ENCODE assay signal across 9 mouse cellular contexts in the genomic region with DNA sequence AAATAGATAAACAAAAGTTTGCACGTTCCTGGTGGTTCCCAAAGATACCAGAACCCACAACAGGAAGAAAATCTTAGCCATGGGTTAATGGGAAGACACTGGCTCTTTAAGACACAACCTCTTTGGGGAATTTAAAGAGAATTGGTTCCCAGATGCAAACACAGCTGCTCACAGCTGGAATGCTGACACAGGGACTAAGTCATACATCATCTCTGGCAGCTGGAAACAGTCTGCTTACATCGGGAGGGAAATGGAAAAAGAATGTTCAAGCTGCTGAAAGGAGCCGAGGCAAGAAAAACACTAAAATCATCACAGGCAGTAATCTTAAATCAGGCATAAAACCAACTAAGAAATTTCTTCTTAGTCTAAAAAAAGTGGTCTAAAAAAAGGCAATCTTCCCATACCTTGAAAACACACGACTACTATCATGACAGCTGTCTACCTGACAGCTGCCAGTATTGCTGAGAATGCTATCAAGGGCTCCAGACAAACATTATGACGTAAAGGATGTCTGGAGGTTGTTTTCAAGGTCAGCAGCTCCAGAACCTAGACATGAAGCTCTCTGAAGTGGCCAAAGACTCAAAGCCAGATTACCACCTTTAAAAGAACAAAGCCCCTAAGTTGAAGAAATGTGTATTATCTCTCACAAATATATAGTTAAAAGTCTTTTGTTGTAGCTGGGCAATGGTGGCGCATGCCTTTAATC. TPM values are rescaled to one million over a fixed set of nuclear protein-coding genes. Genes with fewer than 3 reads are reported as not detected.
A peak's percentile ranks its signal among the peaks of the same experiment; 100 is the strongest.
DNase-seq lines count a peak whose midpoint lies in the region; ATAC-seq and TF ChIP-seq lines count a peak whose summit lies in the region.
"Had no signal": no experiment of that assay in that cellular context is flagged by ENCODE, and none has a peak within 500 bp of the region (broad histone marks: within the 10 kb centered on the region; RNA-seq: fewer than 3 reads in every experiment).

No protein-coding gene starts in this region.

- H3K4me3 ChIP-seq in hindbrain, embryonic 16.5 days (ENCODE audit: low read length), result no peak overlapping the region
- H3K4me3 ChIP-seq in lung, postnatal 0 days (ENCODE audit: low read depth, low read length), result no peak overlapping the region
- H3K4me3 ChIP-seq: limb, embryonic 12.5 days had no signal

- no peak overlapping the region for H3K9ac ChIP-seq in hindbrain, embryonic 16.5 days (ENCODE audit: low read depth, low read length)
- no peak overlapping the region for H3K9ac ChIP-seq in lung, postnatal 0 days (replicated peaks; ENCODE audit: low read depth)
- H3K9ac ChIP-seq: limb, embryonic 12.5 days had no signal

- peaks cover 18% of the 10 kb centered on the region for H3K36me3 ChIP-seq in hindbrain, embryonic 16.5 days (ENCODE audit: control insufficient read depth, insufficient read depth, low read length)
- peaks cover 18% of the 10 kb centered on the region; the same call in 1 of the 2 replicates for H3K36me3 ChIP-seq in lung, postnatal 0 days (ENCODE audit: insufficient read depth, low read length)

- 53% methylated on average over 6 of the region's 6 CpGs for whole genome bisulfite sequencing in hindbrain, embryonic 16.5 days
- 47% methylated on average over 6 of the region's 6 CpGs for WGBS in lung, postnatal 0 days

- H3K27me3 ChIP-seq in hindbrain, embryonic 16.5 days (replicated peaks; ENCODE audit: control insufficient read depth, insufficient read depth, low read length), result no peaks in the 10 kb centered on the region
- no peaks in the 10 kb centered on the region for H3K27me3 ChIP-seq in lung, postnatal 0 days (replicated peaks; ENCODE audit: insufficient read depth, low read length)
- H3K27me3 ChIP-seq: limb, embryonic 12.5 days had no signal

- H3K27ac ChIP-seq in hindbrain, embryonic 16.5 days (ENCODE audit: low read depth, low read length), result 0 out of 2 replicates have a peak overlapping the region, but pooled peaks have one; percentile 19
- H3K27ac ChIP-seq in lung, postnatal 0 days (ENCODE audit: low read length), result peak overlapping the region; percentile 74
- H3K27ac ChIP-seq: limb, embryonic 12.5 days had no signal

- TF ChIP-seq CTCF in brain, embryonic 14.5 days (IDR thresholded peaks at IDR 0.05; ENCODE audit: borderline replicate concordance, extremely low read depth, insufficient read depth, insufficient read length), result no peak
- TF ChIP-seq CTCF in lung, postnatal 0 days (IDR thresholded peaks at IDR 0.05), result no peak

- H3K4me2 ChIP-seq in hindbrain, embryonic 16.5 days (ENCODE audit: low read length), result no peak overlapping the region
- H3K4me2 ChIP-seq in lung, postnatal 0 days (replicated peaks; ENCODE audit: low read depth, low read length), result no peak overlapping the region
- H3K4me2 ChIP-seq: limb, embryonic 12.5 days had no signal

- TF ChIP-seq EP300 in lung, postnatal 0 days (IDR thresholded peaks at IDR 0.05), result peak; percentile 83

- ATAC-seq in hindbrain, embryonic 16.5 days, result no peak
- ATAC-seq in lung, postnatal 0 days, result peak; percentile 89

- no peaks in the 10 kb centered on the region for H3K4me1 ChIP-seq in hindbrain, embryonic 16.5 days (ENCODE audit: control insufficient read depth, insufficient read depth, low read depth, low read length)
- no peaks in the 10 kb centered on the region for H3K4me1 ChIP-seq in lung, postnatal 0 days (ENCODE audit: insufficient read depth, low read depth, low read length)

- DNase-seq in brain, embryonic 14.5 days (ENCODE audit: low read depth), result peak; percentile 62
- DNase-seq in heart, adult 11 months, result peak; percentile 98
- peak; percentile 92 for DNase-seq in lung, postnatal 0 days (ENCODE audit: low spot score)
- DNase-seq in B cell, adult 2 months, result no peak
- no peak for DNase-seq in right cerebral cortex, postnatal 25 days
- DNase-seq in thymus, postnatal 36 days, result no peak
- DNase-seq in right cerebral cortex, postnatal 14 days, result no peak

- no peak for TF ChIP-seq POLR2A in brain, embryonic 14.5 days (IDR thresholded peaks at IDR 0.05; ENCODE audit: borderline replicate concordance, extremely low read depth, insufficient read depth, insufficient read length, poor library complexity, severe bottlenecking)

- H3K9me3 ChIP-seq in hindbrain, embryonic 16.5 days (ENCODE audit: control insufficient read depth, low read length), result no peaks in the 10 kb centered on the region
- H3K9me3 ChIP-seq in lung, postnatal 0 days (ENCODE audit: low read length), result no peaks in the 10 kb centered on the region
- H3K9me3 ChIP-seq: limb, embryonic 12.5 days had no signal

RNA-seq across cellular contexts. Expression of gene Smug1, which starts 35.3 kb away (rescaled TPM):
- 30.5 and 31.6 TPM in 2 replicates for polyA plus RNA-seq in brain, embryonic 14.5 days (2012; rRNA removed)
- 25.1 and 29.1 TPM in 2 replicates for polyA plus RNA-seq in hindbrain, embryonic 16.5 days (2015; fragmentation: Nextera tagmentation; extraction: Ambion mirVana)
- 10.5 and 12.2 TPM in 2 replicates for polyA plus RNA-seq in lung, postnatal 0 days (2015; fragmentation: Nextera tagmentation; extraction: Ambion mirVana)

RNA-seq across cellular contexts. Expression of gene Cbx5, which starts 37.4 kb away (rescaled TPM):
- polyA plus RNA-seq in brain, embryonic 14.5 days (2012; rRNA removed), result 101 and 118 TPM in 2 replicates
- polyA plus RNA-seq in hindbrain, embryonic 16.5 days (2015; fragmentation: Nextera tagmentation; extraction: Ambion mirVana), result 120 and 124 TPM in 2 replicates
- polyA plus RNA-seq in lung, postnatal 0 days (2015; fragmentation: Nextera tagmentation; extraction: Ambion mirVana), result 27.8 and 29.4 TPM in 2 replicates

RNA-seq across cellular contexts. Expression of gene Hnrnpa1, which starts 38.0 kb away (rescaled TPM):
- polyA plus RNA-seq in brain, embryonic 14.5 days (2012; rRNA removed), result 976 and 1,085 TPM in 2 replicates
- 483 and 550 TPM in 2 replicates for polyA plus RNA-seq in hindbrain, embryonic 16.5 days (2015; fragmentation: Nextera tagmentation; extraction: Ambion mirVana)
- 200 and 211 TPM in 2 replicates for polyA plus RNA-seq in lung, postnatal 0 days (2015; fragmentation: Nextera tagmentation; extraction: Ambion mirVana)

RNA-seq across cellular contexts. Expression of gene Nfe2, which starts 56.0 kb away (rescaled TPM):
- polyA plus RNA-seq in brain, embryonic 14.5 days (2012; rRNA removed), result 0.53 and 1.2 TPM in 2 replicates
- 0.65 and 0.69 TPM in 2 replicates for polyA plus RNA-seq in hindbrain, embryonic 16.5 days (2015; fragmentation: Nextera tagmentation; extraction: Ambion mirVana)
- 10.5 and 11.2 TPM in 2 replicates for polyA plus RNA-seq in lung, postnatal 0 days (2015; fragmentation: Nextera tagmentation; extraction: Ambion mirVana)

Comparison
In these comparisons a context has a peak if more than half of its experiments do, and no peak if none do; other contexts are left out.
1. DNase-seq: peak in brain, embryonic 14.5 days (single experiment), heart, adult 11 months (single experiment) and lung, postnatal 0 days (single experiment); none in B cell, adult 2 months (0 of 2), right cerebral cortex, postnatal 25 days (single experiment), thymus, postnatal 36 days (0 of 2) and right cerebral cortex, postnatal 14 days (single experiment).